Mouse (Mus musculus) small intestine, adult 2 months (tissue): ENCODE data around the gene Tmem127.

ENCODE experiments used
- CTCF ChIP-seq: fragments of 200-500 bp; IDR thresholded peaks from 2 replicates; pipeline ENCODE4 v1.5.1; 2012; ENCODE audit warnings: low read depth, mild to moderate bottlenecking, control low read depth, inconsistent platforms, low read length, moderate library complexity, mixed read lengths; ENCODE audit not compliant: insufficient replicate concordance, insufficient read length; ENCODE audit errors: extremely low read depth
- POLR2A ChIP-seq: fragments of 200-500 bp; IDR thresholded peaks from 2 replicates; pipeline ENCODE4 v1.6.1; 2012; ENCODE audit warnings: low read depth, mild to moderate bottlenecking, control low read depth, inconsistent platforms, low read length, moderate library complexity

DNA sequence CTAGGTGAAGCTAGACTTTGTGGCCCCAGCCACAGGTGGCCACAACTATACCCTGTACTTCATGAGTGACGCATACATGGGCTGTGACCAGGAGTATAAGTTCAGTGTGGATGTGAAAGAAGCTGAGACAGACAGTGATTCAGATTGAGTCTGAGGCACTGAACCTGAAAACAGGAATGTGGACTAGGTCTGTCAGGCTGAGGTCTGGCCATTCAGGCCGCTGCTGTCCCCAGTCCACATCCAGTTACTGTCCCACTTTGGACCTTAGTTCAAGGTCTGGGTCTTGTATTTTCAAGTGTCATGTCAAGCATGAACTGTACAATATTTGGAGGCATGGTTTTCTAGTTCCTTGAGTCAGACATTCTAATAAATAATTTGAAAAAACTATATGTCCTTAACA is 7.6 kb upstream of the Tmem127 start:
- TF ChIP-seq CTCF (no peak), POLR2A (no peak)
